Mouse (Mus musculus): ENCODE measurements at regions not wholly inside any gene's neighbourhood (a gene's known extent, or its start where the extent isn't known, plus 50 kb on each side); places are given as distances from the start of the nearest gene placed in this dataset.
"Not testable (repeated sequence)": the region's sequence is repeated elsewhere in the genome, so short reads cannot be mapped to it uniquely, and the experiment has no call there.

GRCm38 (mm10) chr3:7079073-7079472 lies 458.8 kb upstream of the 1700008P02Rik start:
- no peak for DNase-seq (ENCODE audit: low spot score in 2 of 2)

GRCm38 (mm10) chr3:7076850-7077249 lies 456.6 kb upstream of the 1700008P02Rik start:
- DNase-seq (ENCODE audit: low spot score in 2 of 2), result no peak

- no peak for DNase-seq (ENCODE audit: low spot score in 2 of 2)
These were observed 454.2 kb upstream of the 1700008P02Rik start for GRCm38 (mm10) chr3:7074488-7074887.

- DNase-seq (ENCODE audit: low spot score in 2 of 2), result no peak
These were observed 421.3 kb upstream of the 1700008P02Rik start for GRCm38 (mm10) chr3:7041372-7042057.

- DNase-seq (ENCODE audit: low spot score in 2 of 2), result no peak
These were observed 415.6 kb upstream of the 1700008P02Rik start for GRCm38 (mm10) chr3:7035833-7036232.

- peak in 1 of 2 experiments; percentile 40 for DNase-seq (ENCODE audit: low spot score in 2 of 2)
These were observed 407.6 kb upstream of the 1700008P02Rik start for GRCm38 (mm10) chr3:7027845-7028244.

GRCm38 (mm10) chr3:7014345-7014973 lies 394.2 kb upstream of the 1700008P02Rik start:
- DNase-seq (ENCODE audit: low spot score in 2 of 2), result no peak

GRCm38 (mm10) chr3:7013516-7013915 lies 393.3 kb upstream of the 1700008P02Rik start:
- DNase-seq (ENCODE audit: low spot score in 2 of 2), result no peak

GRCm38 (mm10) chr3:7010294-7011087 lies 390.2 kb upstream of the 1700008P02Rik start:
- DNase-seq (ENCODE audit: low spot score in 2 of 2), result no peak

GRCm38 (mm10) chr3:7008671-7009217 lies 388.5 kb upstream of the 1700008P02Rik start:
- DNase-seq (ENCODE audit: low spot score in 2 of 2), result no peak

GRCm38 (mm10) chr3:7007811-7008359 lies 387.6 kb upstream of the 1700008P02Rik start:
- no peak for DNase-seq (ENCODE audit: low spot score in 2 of 2)

- DNase-seq (ENCODE audit: low spot score in 2 of 2), result not testable (repeated sequence)
These were observed 371.5 kb upstream of the 1700008P02Rik start for GRCm38 (mm10) chr3:6991735-6992134.

GRCm38 (mm10) chr3:6984918-6985317 lies 364.7 kb upstream of the 1700008P02Rik start:
- no peak for DNase-seq (ENCODE audit: low spot score in 2 of 2)

GRCm38 (mm10) chr3:6957681-6958080 lies 337.4 kb upstream of the 1700008P02Rik start:
- no peak for DNase-seq (ENCODE audit: low spot score in 2 of 2)

GRCm38 (mm10) chr3:6932535-6933103 lies 312.4 kb upstream of the 1700008P02Rik start:
- DNase-seq (ENCODE audit: low spot score in 2 of 2), result no peak

- DNase-seq (ENCODE audit: low spot score in 2 of 2), result no peak
These were observed 306.5 kb upstream of the 1700008P02Rik start for GRCm38 (mm10) chr3:6926737-6927136.

- DNase-seq (ENCODE audit: low spot score in 2 of 2), result not testable (repeated sequence)
These were observed 302.4 kb upstream of the 1700008P02Rik start for GRCm38 (mm10) chr3:6922647-6923046.

- DNase-seq (ENCODE audit: low spot score in 2 of 2), result no peak
These were observed 300.0 kb upstream of the 1700008P02Rik start for GRCm38 (mm10) chr3:6920253-6920652.

GRCm38 (mm10) chr3:6887936-6888335 lies 267.7 kb upstream of the 1700008P02Rik start:
- no peak for DNase-seq (ENCODE audit: low spot score in 2 of 2)

- DNase-seq (ENCODE audit: low spot score in 2 of 2), result no peak
These were observed 266.9 kb upstream of the 1700008P02Rik start for GRCm38 (mm10) chr3:6887053-6887700.
